Mouse (Mus musculus): Measurements from ENCODE around the gene Ssh3.
A peak's percentile ranks its signal among the peaks of the same experiment; 100 is the strongest.

The Ssh3 gene

GRCm38 (mm10) chr19:4244775-4245174, 24.2 kb downstream of the Ssh3 start:
- no peak for DNase-seq (ENCODE audit: low spot score)

GRCm38 (mm10) chr19:4242416-4242815, 26.6 kb downstream of the Ssh3 start:
- no peak for DNase-seq (ENCODE audit: low spot score)

GRCm38 (mm10) chr19:4240247-4240668, 28.7 kb downstream of the Ssh3 start:
- no peak for DNase-seq (ENCODE audit: low spot score)

- no peak for DNase-seq (ENCODE audit: low spot score)
Measured at GRCm38 (mm10) chr19:4234548-4234947, 34.4 kb downstream of the Ssh3 start.

- no peak for DNase-seq (ENCODE audit: low spot score)
Measured at GRCm38 (mm10) chr19:4232651-4233050, 36.3 kb downstream of the Ssh3 start.

GRCm38 (mm10) chr19:4232186-4232572, 36.8 kb downstream of the Ssh3 start:
- DNase-seq (ENCODE audit: low spot score): no peak

GRCm38 (mm10) chr19:4231253-4232185, 37.5 kb downstream of the Ssh3 start, which contains the start of gene Pold4:
Pold4 (plus strand) TSS chr19:4231899.
- peak; percentile 94 for DNase-seq (ENCODE audit: low spot score)

- DNase-seq (ENCODE audit: low spot score): peak; percentile 48
Measured at GRCm38 (mm10) chr19:4230415-4230814, 38.6 kb downstream of the Ssh3 start.

GRCm38 (mm10) chr19:4229451-4230076, 39.4 kb downstream of the Ssh3 start:
- DNase-seq (ENCODE audit: low spot score): no peak

- DNase-seq (ENCODE audit: low spot score): no peak
Measured at GRCm38 (mm10) chr19:4228891-4229290, 40.1 kb downstream of the Ssh3 start.

- DNase-seq (ENCODE audit: low spot score): peak; percentile 52
Measured at GRCm38 (mm10) chr19:4227894-4228678, 40.9 kb downstream of the Ssh3 start.

GRCm38 (mm10) chr19:4227446-4227845, 41.5 kb downstream of the Ssh3 start:
- no peak for DNase-seq (ENCODE audit: low spot score)

- no peak for DNase-seq (ENCODE audit: low spot score)
Measured at GRCm38 (mm10) chr19:4226779-4227178, 42.2 kb downstream of the Ssh3 start.

- no peak for DNase-seq (ENCODE audit: low spot score)
Measured at GRCm38 (mm10) chr19:4222165-4222564, 46.8 kb downstream of the Ssh3 start.

- no peak for DNase-seq (ENCODE audit: low spot score)
Measured at GRCm38 (mm10) chr19:4220957-4221743, 47.8 kb downstream of the Ssh3 start.

- DNase-seq (ENCODE audit: low spot score): no peak
Measured at GRCm38 (mm10) chr19:4220416-4220815, 48.6 kb downstream of the Ssh3 start.

GRCm38 (mm10) chr19:4219943-4220342, 49.0 kb downstream of the Ssh3 start:
- no peak for DNase-seq (ENCODE audit: low spot score)

- DNase-seq (ENCODE audit: low spot score): no peak
Measured at GRCm38 (mm10) chr19:4218784-4219183, 50.2 kb downstream of the Ssh3 start.

- DNase-seq (ENCODE audit: low spot score): no peak
Measured at GRCm38 (mm10) chr19:4218293-4218692, 50.7 kb downstream of the Ssh3 start.

- no peak for DNase-seq (ENCODE audit: low spot score)
Measured at GRCm38 (mm10) chr19:4217855-4218254, 51.1 kb downstream of the Ssh3 start.

GRCm38 (mm10) chr19:4217140-4217539, 51.8 kb downstream of the Ssh3 start:
- no peak for DNase-seq (ENCODE audit: low spot score)

All from ovary, adult 18-20 months (tissue).